15 mouse cellular contexts compared by ENCODE assay signal in the genomic region with DNA sequence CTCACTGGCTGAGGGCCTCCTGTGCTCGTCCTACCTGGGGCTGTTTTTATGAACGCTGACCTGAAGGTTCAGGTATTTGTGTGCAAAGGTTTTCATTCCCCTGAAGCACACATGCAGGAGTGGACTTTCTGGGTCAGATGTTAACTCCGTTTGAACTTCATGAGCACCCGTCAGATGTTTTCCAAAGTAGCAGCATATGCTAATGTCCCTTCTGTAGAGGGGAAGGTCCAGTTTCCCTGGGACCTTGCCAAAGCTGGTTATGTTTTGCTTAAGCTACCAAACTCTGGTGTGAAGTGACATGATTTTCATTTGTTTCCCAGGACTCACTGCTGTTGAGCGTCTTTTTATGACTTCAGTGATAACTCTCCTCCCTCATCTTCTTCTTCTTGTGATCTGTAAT.
"Had no signal": no experiment of that assay in that cellular context is flagged by ENCODE, and none has a peak within 500 bp of the region (broad histone marks: within the 10 kb centered on the region; RNA-seq: fewer than 3 reads in every experiment).

No protein-coding gene starts in this region.

- H3K27ac ChIP-seq: hindbrain, embryonic 14.5 days; hindbrain, postnatal 0 days; left cerebral cortex, adult 2 months; liver, embryonic 14.5 days; stomach, embryonic 15.5 days had no signal

- H3K9me3 ChIP-seq: stomach, embryonic 15.5 days had no signal

- H3K36me3 ChIP-seq: stomach, embryonic 15.5 days had no signal

- DNase-seq: layer of hippocampus, postnatal 36 days; lung, adult 2 months; lung, postnatal 14 days; lung, postnatal 4 days; midbrain, embryonic 14.5 days; right cerebral cortex, postnatal 4 days; thymus, postnatal 36 days had no signal

- H3K4me1 ChIP-seq: stomach, embryonic 15.5 days had no signal

- ATAC-seq: hindbrain, postnatal 0 days; inflammation-experienced regulatory T-cells, adult 6 months; intestine, embryonic 16.5 days had no signal

- H3K9ac ChIP-seq: hindbrain, embryonic 14.5 days; liver, embryonic 14.5 days; stomach, embryonic 15.5 days had no signal

- H3K27me3 ChIP-seq: stomach, embryonic 15.5 days had no signal

- H3K4me3 ChIP-seq: left cerebral cortex, adult 2 months; stomach, embryonic 15.5 days had no signal

- H3K4me2 ChIP-seq: hindbrain, embryonic 14.5 days; midbrain, embryonic 11.5 days; stomach, embryonic 15.5 days had no signal
